Mouse (Mus musculus): ENCODE results near the gene Spata32. TPM values are rescaled to one million over a fixed set of nuclear protein-coding genes. Genes with fewer than 3 reads are reported as not detected.

Gene Spata32
- 0.99 and 1.3 TPM in 2 replicates for polyA plus RNA-seq (2015; fragmentation: Nextera tagmentation; extraction: Ambion mirVana)

DNA sequence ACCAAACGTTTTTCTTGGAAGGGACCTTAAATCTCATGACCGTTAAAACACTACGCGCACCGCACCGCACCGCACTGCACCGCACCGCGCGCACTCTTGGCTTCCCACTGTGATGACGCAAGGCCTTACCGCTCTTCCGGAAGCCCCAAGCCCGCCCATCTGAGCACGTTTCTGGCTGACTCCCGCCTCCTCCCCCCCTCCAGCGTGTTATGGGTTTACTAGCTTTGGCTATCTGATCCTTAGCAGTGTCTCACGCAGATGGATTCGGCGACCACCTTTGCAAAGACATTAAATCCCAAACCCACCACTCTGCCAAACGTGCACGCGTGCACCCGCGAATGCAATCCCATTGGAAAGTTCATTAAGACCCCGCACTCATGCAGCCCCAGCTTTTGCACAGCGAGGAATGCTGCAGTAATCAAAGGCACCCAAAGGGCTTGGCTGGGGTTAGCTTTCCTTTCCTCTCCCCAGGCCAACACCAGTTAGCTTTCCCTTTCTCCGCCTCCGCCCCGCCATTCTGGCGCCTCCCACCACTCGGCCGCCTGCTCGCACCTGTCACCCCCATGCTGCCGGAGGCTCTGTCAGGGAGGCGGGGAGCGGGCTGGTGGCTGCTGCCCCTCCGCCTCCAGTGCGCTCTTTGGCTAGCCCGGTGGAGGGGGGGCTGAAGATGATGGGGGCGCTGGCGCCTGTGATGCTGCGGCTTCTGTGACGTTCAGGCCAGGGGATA lies at the start of gene Spata32:
Gene Spata32, minus strand, starts transcription at position 643 of the 727 bp plus-strand sequence.
- WGBS: under 1% methylated on average over 45 of the region's 45 CpGs
- Histone ChIP-seq H3K4me3 (ENCODE audit: low read length) (peak within 1 kb of the TSS; percentile 57), H3K4me1 (ENCODE audit: control insufficient read depth, insufficient read depth, low read depth, low read length) (peaks cover 5% of the 10 kb centered on the region; the same call in 1 of the 2 replicates), H3K9me3 (ENCODE audit: control insufficient read depth, low read length) (no peaks in the 10 kb centered on the region), H3K4me2 (ENCODE audit: low read length) (peak within 1 kb of the TSS; percentile 96), H3K36me3 (ENCODE audit: control insufficient read depth, insufficient read depth, low read length) (peaks cover 3% of the 10 kb centered on the region), H3K9ac (ENCODE audit: low read depth, low read length) (peak within 1 kb of the TSS; percentile 76), H3K27me3 (replicated peaks; ENCODE audit: control insufficient read depth, insufficient read depth, low read length) (no peaks in the 10 kb centered on the region), H3K27ac (ENCODE audit: low read depth, low read length) (peak within 1 kb of the TSS; percentile 73)
- peak; percentile 91 for ATAC-seq

DNA sequence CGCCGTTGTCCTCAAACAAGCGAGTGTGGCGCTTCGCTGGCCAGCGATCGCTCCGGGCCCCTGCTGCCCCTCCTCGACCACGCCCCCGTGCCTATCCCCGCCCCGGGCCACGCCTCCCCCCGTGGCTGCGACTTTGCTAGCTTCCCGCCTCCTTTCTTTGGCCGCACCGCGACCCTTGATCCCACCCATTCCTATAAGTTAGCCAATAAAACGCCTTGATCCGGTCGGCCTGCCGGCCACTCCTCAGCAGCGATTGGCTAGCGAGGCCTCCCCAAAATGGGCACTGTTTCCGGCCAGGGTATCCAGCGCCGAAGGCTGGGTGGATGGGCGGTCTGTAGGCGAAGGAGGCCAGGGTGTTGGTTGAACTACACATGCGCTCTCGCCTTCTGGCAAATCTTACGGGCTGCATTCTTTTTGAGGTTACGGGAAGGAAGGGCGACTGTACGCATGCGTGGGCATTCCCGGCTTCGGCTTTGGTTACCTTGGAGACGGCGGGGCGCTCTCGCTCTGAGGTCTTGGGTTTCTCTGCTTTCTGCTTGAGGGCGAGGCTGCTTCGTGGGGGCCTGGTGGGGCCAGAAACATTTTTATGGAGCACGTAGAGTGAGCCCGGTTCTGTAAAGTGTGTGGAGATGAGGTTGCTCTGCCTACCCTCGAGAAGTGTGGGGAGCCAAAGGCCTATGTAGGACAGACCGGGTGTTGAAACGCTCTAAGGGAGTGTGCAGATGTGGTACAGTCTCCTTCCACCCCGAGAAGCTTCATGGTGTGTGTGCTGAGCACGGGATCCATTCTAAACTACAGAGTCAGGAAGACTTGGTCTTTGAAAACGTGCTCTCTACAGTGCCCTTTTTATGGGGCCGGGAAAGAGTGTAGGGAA lies 49.4 kb upstream of the Spata32 start, which contains the start of gene Map3k14:
Gene Map3k14, minus strand, starts transcription at position 127 of the 874 bp plus-strand sequence.
- no peaks in the 10 kb centered on the region for H3K9me3 ChIP-seq (ENCODE audit: control insufficient read depth, low read length)
- H3K9ac ChIP-seq (ENCODE audit: low read depth, low read length): peak within 1 kb of the TSS; percentile 84
- H3K27ac ChIP-seq (ENCODE audit: low read depth, low read length): peak within 1 kb of the TSS; percentile 91
- no peaks in the 10 kb centered on the region for H3K36me3 ChIP-seq (ENCODE audit: control insufficient read depth, insufficient read depth, low read length)
- peaks cover 37% of the 10 kb centered on the region for H3K4me1 ChIP-seq (ENCODE audit: control insufficient read depth, insufficient read depth, low read depth, low read length)
- no peaks in the 10 kb centered on the region for H3K27me3 ChIP-seq (replicated peaks; ENCODE audit: control insufficient read depth, insufficient read depth, low read length)
- under 1% methylated on average over 46 of the region's 55 CpGs for WGBS
- peak within 1 kb of the TSS; percentile 91 for H3K4me2 ChIP-seq (ENCODE audit: low read length)
- peak within 1 kb of the TSS; percentile 79 for H3K4me3 ChIP-seq (ENCODE audit: low read length)
- ATAC-seq: peak; percentile 99

DNA sequence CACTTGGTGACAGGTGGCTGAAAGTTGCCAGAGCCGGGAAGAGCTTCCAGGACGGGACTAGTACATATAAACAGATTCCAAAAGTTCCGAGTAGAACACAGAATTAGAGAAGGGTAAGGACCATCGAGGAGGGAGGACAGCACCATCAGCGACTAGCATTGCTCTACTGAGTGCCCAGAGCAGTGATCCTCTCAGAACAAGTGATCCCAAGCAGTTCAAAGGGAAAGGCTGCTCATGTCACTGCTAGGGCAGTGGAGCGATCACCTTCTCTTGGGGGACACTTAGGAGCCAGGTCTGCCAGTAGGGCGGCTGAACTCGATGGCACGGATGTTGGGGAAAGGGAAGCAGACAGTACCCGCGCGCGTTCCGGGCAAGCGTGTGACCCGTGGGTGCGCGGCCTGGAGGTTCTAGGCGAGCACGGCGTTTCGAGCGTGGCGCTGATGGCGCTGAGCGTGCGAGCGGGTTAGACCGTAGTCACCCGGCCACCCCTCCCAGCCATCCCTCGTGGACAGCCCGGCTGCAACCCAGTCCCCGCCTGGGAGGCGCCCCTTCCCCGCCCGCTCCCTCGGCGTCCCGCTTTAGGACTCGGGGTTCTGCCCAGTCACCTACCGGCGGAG lies 48.6 kb upstream of the Spata32 start:
- WGBS: 0% methylated on average over 32 of the region's 42 CpGs
- Histone ChIP-seq H3K27me3 (replicated peaks; ENCODE audit: control insufficient read depth, insufficient read depth, low read length) (no peaks in the 10 kb centered on the region), H3K9me3 (ENCODE audit: control insufficient read depth, low read length) (no peaks in the 10 kb centered on the region)

DNA sequence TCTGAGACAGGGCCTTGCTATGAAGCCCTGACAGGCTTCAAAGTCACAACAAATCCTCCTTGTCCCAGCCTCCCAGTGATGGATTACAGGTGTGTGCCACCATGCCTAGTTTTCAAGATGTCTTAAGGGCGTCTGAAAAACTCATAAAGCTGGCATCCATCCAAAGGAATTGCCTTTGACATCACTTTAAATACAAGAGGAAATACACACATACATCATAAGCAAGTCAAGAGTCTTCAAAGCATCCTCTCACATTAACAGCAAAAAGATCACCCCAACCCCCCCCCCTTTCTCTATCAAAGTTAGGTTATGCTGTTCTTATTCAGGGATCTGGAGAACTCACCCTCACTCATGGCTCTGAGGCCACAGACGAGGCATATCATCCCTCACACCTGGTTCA lies 47.6 kb upstream of the Spata32 start:
- H3K9ac ChIP-seq (ENCODE audit: low read depth, low read length): no peak overlapping the region
- H3K36me3 ChIP-seq (ENCODE audit: control insufficient read depth, insufficient read depth, low read length): no peaks in the 10 kb centered on the region

More for the DNA sequence above, 48.6 kb upstream of the Spata32 start:
- Histone ChIP-seq H3K4me2 (ENCODE audit: low read length) (peak overlapping the region; percentile 91), H3K27ac (ENCODE audit: low read depth, low read length) (peak overlapping the region; percentile 91), H3K4me3 (ENCODE audit: low read length) (peak overlapping the region; percentile 79), H3K36me3 (ENCODE audit: control insufficient read depth, insufficient read depth, low read length) (no peaks in the 10 kb centered on the region), H3K9ac (ENCODE audit: low read depth, low read length) (peak overlapping the region; percentile 84), H3K4me1 (ENCODE audit: control insufficient read depth, insufficient read depth, low read depth, low read length) (peaks cover 42% of the 10 kb centered on the region)
- ATAC-seq: 0 out of 2 replicates have a peak, but pooled peaks have one; percentile 0

DNA sequence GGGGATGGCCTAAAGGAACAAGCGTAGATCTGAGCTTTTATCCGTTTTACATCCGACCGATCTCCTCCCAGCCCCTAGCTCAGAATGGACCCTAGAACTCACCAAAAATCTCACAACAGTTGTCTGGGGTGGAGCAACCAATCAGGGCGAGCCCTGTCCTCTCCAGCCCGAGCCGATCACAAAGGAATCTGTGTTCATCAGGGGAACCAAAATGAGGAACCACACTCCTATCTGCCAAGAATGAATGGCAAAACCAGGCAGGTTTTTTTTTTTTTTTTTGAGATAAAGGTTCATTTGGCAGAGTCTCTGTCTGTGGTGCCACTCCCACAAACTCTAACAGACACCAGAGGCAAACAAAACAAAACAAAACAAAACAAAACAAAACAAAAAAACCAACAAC lies 47.0 kb upstream of the Spata32 start:
- Histone ChIP-seq H3K9me3 (ENCODE audit: control insufficient read depth, low read length) (no peaks in the 10 kb centered on the region), H3K9ac (ENCODE audit: low read depth, low read length) (no peak overlapping the region), H3K4me2 (ENCODE audit: low read length) (peak overlapping the region; percentile 27), H3K4me1 (ENCODE audit: control insufficient read depth, insufficient read depth, low read depth, low read length) (peaks cover 42% of the 10 kb centered on the region), H3K27ac (ENCODE audit: low read depth, low read length) (no peak overlapping the region), H3K27me3 (replicated peaks; ENCODE audit: control insufficient read depth, insufficient read depth, low read length) (no peaks in the 10 kb centered on the region), H3K36me3 (ENCODE audit: control insufficient read depth, insufficient read depth, low read length) (no peaks in the 10 kb centered on the region), H3K4me3 (ENCODE audit: low read length) (no peak overlapping the region)
- WGBS: 45% methylated on average over 7 of the region's 7 CpGs
- no peak for ATAC-seq

More for the DNA sequence above, 47.6 kb upstream of the Spata32 start:
- no peaks in the 10 kb centered on the region for H3K27me3 ChIP-seq (replicated peaks; ENCODE audit: control insufficient read depth, insufficient read depth, low read length)
- WGBS: 73% methylated on average over 2 of the region's 2 CpGs
- H3K4me1 ChIP-seq (ENCODE audit: control insufficient read depth, insufficient read depth, low read depth, low read length): peaks cover 42% of the 10 kb centered on the region
- ATAC-seq: no peak
- no peaks in the 10 kb centered on the region for H3K9me3 ChIP-seq (ENCODE audit: control insufficient read depth, low read length)
- H3K27ac ChIP-seq (ENCODE audit: low read depth, low read length): no peak overlapping the region
- peak overlapping the region; percentile 79; the same call in 1 of the 2 replicates for H3K4me3 ChIP-seq (ENCODE audit: low read length)
- H3K4me2 ChIP-seq (ENCODE audit: low read length): peak overlapping the region; percentile 91

DNA sequence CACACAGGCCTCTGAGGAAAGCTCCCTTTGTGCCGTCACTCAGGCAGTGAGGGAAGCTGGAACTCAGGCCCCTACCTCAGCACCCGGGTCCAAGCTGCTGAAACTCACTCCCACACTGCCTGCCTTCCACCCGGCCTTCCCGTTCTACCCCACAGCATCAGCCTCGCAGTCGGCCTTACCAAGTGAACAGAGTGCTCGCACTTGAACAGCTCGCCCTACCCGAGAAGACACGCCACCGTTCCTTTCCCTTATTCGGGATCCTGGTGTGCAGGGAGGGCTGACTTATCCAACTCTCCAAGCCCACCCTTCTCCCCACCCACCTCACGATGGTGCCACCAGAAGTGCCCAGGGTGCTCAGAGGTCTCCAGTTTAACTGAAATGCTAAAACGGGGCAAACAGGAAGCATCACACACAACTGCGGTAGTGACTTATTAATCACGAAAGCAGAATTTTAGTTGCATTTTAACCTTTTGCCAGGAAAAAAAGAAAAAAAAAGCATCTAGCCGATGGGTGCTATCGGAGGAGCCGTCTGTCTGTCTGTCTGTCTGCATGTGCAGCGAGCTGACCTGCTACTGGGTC lies 46.3 kb upstream of the Spata32 start:
- H3K36me3 ChIP-seq (ENCODE audit: control insufficient read depth, insufficient read depth, low read length): no peaks in the 10 kb centered on the region
- ATAC-seq: no peak
- 68% methylated on average over 20 of the region's 20 CpGs for WGBS
- peak overlapping the region; percentile 38 for H3K9ac ChIP-seq (ENCODE audit: low read depth, low read length)
- no peak overlapping the region for H3K4me3 ChIP-seq (ENCODE audit: low read length)
- peaks cover 42% of the 10 kb centered on the region for H3K4me1 ChIP-seq (ENCODE audit: control insufficient read depth, insufficient read depth, low read depth, low read length)
- no peaks in the 10 kb centered on the region for H3K9me3 ChIP-seq (ENCODE audit: control insufficient read depth, low read length)
- H3K27ac ChIP-seq (ENCODE audit: low read depth, low read length): no peak overlapping the region
- H3K27me3 ChIP-seq (replicated peaks; ENCODE audit: control insufficient read depth, insufficient read depth, low read length): no peaks in the 10 kb centered on the region
- peak overlapping the region; percentile 35 for H3K4me2 ChIP-seq (ENCODE audit: low read length)

DNA sequence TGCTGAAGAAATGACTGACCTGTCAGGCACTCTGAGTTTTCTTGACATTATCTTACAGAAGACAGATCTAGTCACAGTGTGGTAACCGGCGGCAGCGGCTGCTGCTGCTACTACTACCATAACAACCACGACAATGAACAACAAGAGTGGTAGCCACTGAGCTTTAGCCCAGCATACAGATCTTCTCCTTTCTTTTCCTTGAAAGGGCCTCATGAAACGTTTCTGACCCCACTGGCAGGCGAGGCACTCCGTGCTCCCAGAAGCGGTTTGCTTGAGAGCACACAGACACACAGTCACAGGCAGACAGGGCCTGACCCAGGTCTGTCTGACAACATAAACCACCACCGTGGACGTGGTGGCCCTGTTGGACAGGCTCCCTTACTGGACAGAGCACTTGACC lies 45.3 kb upstream of the Spata32 start:
- no peaks in the 10 kb centered on the region for H3K36me3 ChIP-seq (ENCODE audit: control insufficient read depth, insufficient read depth, low read length)
- peak overlapping the region; percentile 35 for H3K4me2 ChIP-seq (ENCODE audit: low read length)
- H3K4me1 ChIP-seq (ENCODE audit: control insufficient read depth, insufficient read depth, low read depth, low read length): peaks cover 42% of the 10 kb centered on the region
- no peaks in the 10 kb centered on the region for H3K27me3 ChIP-seq (replicated peaks; ENCODE audit: control insufficient read depth, insufficient read depth, low read length)
- no peak for ATAC-seq
- peak overlapping the region; percentile 51 for H3K27ac ChIP-seq (ENCODE audit: low read depth, low read length)
- H3K9ac ChIP-seq (ENCODE audit: low read depth, low read length): peak overlapping the region; percentile 48; the same call in 1 of the 2 replicates
- H3K9me3 ChIP-seq (ENCODE audit: control insufficient read depth, low read length): no peaks in the 10 kb centered on the region
- H3K4me3 ChIP-seq (ENCODE audit: low read length): no peak overlapping the region
- WGBS: 26% methylated on average over 10 of the region's 10 CpGs

DNA sequence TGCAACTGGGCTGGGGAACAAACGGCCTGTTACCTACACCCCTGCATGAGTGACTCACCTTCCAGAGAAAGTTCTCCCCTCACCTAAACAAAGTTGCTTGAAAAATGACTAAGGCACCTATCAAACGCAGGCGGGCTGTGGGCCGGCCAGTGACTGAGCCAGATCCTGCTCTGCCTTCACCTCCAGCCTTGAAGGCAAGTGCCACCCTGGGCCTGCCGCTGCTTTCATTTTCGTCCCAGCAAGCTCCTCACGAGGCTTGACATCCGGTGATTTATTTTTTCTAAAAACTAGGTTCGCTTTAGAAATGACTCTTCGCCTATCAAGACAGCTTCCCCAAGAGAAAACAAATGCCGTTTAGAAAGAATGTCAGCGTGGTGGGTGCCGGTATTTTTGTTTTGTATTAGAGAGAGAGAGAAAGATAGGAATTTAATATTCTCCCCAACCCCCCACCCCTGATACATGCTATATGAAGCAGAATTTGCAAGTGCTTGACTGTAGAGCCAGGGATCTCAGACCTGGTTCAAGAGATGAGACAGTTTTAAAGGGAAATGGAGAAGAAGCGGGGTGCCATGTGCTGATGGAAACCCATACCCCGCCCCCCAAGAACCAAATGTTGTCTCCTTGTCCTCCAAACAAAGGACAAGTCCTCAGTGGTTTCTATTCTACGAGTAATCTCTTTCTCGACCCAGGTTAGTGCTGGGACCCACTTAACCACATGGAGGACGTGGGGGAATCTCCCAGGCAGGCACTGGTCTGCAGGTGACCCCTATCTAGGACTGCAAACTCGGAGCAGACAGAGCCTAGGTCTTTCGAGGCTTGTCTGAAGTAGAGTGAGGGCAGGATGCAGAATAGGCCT lies 44.4 kb upstream of the Spata32 start:
- H3K36me3 ChIP-seq (ENCODE audit: control insufficient read depth, insufficient read depth, low read length): no peaks in the 10 kb centered on the region
- no peaks in the 10 kb centered on the region for H3K9me3 ChIP-seq (ENCODE audit: control insufficient read depth, low read length)
- H3K27me3 ChIP-seq (replicated peaks; ENCODE audit: control insufficient read depth, insufficient read depth, low read length): no peaks in the 10 kb centered on the region
- WGBS: 60% methylated on average over 20 of the region's 20 CpGs
- no peak overlapping the region for H3K4me3 ChIP-seq (ENCODE audit: low read length)
- H3K9ac ChIP-seq (ENCODE audit: low read depth, low read length): 0 out of 2 replicates have a peak overlapping the region, but pooled peaks have one; percentile 4
- no peak for ATAC-seq
- H3K4me2 ChIP-seq (ENCODE audit: low read length): no peak overlapping the region
- H3K27ac ChIP-seq (ENCODE audit: low read depth, low read length): no peak overlapping the region
- peaks cover 34% of the 10 kb centered on the region for H3K4me1 ChIP-seq (ENCODE audit: control insufficient read depth, insufficient read depth, low read depth, low read length)
